Mouse (Mus musculus): ENCODE data around the gene Prss22. TPM values are rescaled to one million over a fixed set of nuclear protein-coding genes. Genes with fewer than 3 reads are reported as not detected.

Gene Prss22
- 1.4 and 1.8 TPM in 2 replicates for polyA plus RNA-seq (2012; rRNA removed)

- DNase-seq (ENCODE audit: extremely low spot score in 1 of 2, low spot score in 1 of 2), result no peak
These were observed at the start of gene Prss22 for GRCm38 (mm10) chr17:23997901-23998300. Prss22 (minus strand) TSS chr17:23998100.

GRCm38 (mm10) chr17:24046026-24046425 is 48.1 kb upstream of the Prss22 start:
- no peak for DNase-seq (ENCODE audit: extremely low spot score in 1 of 2, low spot score in 1 of 2)

- no peak for DNase-seq (ENCODE audit: extremely low spot score in 1 of 2, low spot score in 1 of 2)
These were observed 47.7 kb upstream of the Prss22 start for GRCm38 (mm10) chr17:24045608-24046007.

- DNase-seq (ENCODE audit: extremely low spot score in 1 of 2, low spot score in 1 of 2), result no peak
These were observed 46.6 kb upstream of the Prss22 start for GRCm38 (mm10) chr17:24044482-24044881.

- no peak for DNase-seq (ENCODE audit: extremely low spot score in 1 of 2, low spot score in 1 of 2)
These were observed 39.9 kb upstream of the Prss22 start, which contains the start of gene Prss27 for GRCm38 (mm10) chr17:24037844-24038243. Prss27 (plus strand) TSS chr17:24038144.

- DNase-seq (ENCODE audit: extremely low spot score in 1 of 2, low spot score in 1 of 2), result no peak
These were observed 39.5 kb upstream of the Prss22 start for GRCm38 (mm10) chr17:24037360-24037759.

- no peak for DNase-seq (ENCODE audit: extremely low spot score in 1 of 2, low spot score in 1 of 2)
These were observed 39.1 kb upstream of the Prss22 start for GRCm38 (mm10) chr17:24036954-24037353.

- DNase-seq (ENCODE audit: extremely low spot score in 1 of 2, low spot score in 1 of 2), result no peak
These were observed 37.2 kb upstream of the Prss22 start for GRCm38 (mm10) chr17:24035087-24035486.

- DNase-seq (ENCODE audit: extremely low spot score in 1 of 2, low spot score in 1 of 2), result no peak
These were observed 32.7 kb upstream of the Prss22 start for GRCm38 (mm10) chr17:24030551-24030950.

GRCm38 (mm10) chr17:24029477-24029876 is 31.6 kb upstream of the Prss22 start:
- DNase-seq (ENCODE audit: extremely low spot score in 1 of 2, low spot score in 1 of 2), result peak in 1 of 2 experiments; percentile 37

GRCm38 (mm10) chr17:24021375-24022199 is 23.7 kb upstream of the Prss22 start:
- no peak for DNase-seq (ENCODE audit: extremely low spot score in 1 of 2, low spot score in 1 of 2)

- DNase-seq (ENCODE audit: extremely low spot score in 1 of 2, low spot score in 1 of 2), result no peak
These were observed 22.8 kb upstream of the Prss22 start for GRCm38 (mm10) chr17:24020696-24021095.

GRCm38 (mm10) chr17:24015727-24016126 is 17.8 kb upstream of the Prss22 start:
- DNase-seq (ENCODE audit: extremely low spot score in 1 of 2, low spot score in 1 of 2), result peak in 1 of 2 experiments; percentile 37

GRCm38 (mm10) chr17:24014433-24014965 is 16.6 kb upstream of the Prss22 start:
- no peak for DNase-seq (ENCODE audit: extremely low spot score in 1 of 2, low spot score in 1 of 2)

GRCm38 (mm10) chr17:24012921-24013320 is 15.0 kb upstream of the Prss22 start:
- DNase-seq (ENCODE audit: extremely low spot score in 1 of 2, low spot score in 1 of 2), result no peak

- DNase-seq (ENCODE audit: extremely low spot score in 1 of 2, low spot score in 1 of 2), result no peak
These were observed 11.7 kb upstream of the Prss22 start for GRCm38 (mm10) chr17:24009617-24010016.

- no peak for DNase-seq (ENCODE audit: extremely low spot score in 1 of 2, low spot score in 1 of 2)
These were observed 10.2 kb upstream of the Prss22 start for GRCm38 (mm10) chr17:24008105-24008504.

- no peak for DNase-seq (ENCODE audit: extremely low spot score in 1 of 2, low spot score in 1 of 2)
These were observed 9.5 kb upstream of the Prss22 start for GRCm38 (mm10) chr17:24007391-24007790.

- no peak for DNase-seq (ENCODE audit: extremely low spot score in 1 of 2, low spot score in 1 of 2)
These were observed 9.0 kb upstream of the Prss22 start for GRCm38 (mm10) chr17:24006930-24007329.

GRCm38 (mm10) chr17:24005049-24005448 is 7.1 kb upstream of the Prss22 start:
- DNase-seq (ENCODE audit: extremely low spot score in 1 of 2, low spot score in 1 of 2), result no peak

- DNase-seq (ENCODE audit: extremely low spot score in 1 of 2, low spot score in 1 of 2), result no peak
These were observed 6.3 kb upstream of the Prss22 start for GRCm38 (mm10) chr17:24004071-24004665.

- DNase-seq (ENCODE audit: extremely low spot score in 1 of 2, low spot score in 1 of 2), result peak; percentile 88 to 93
These were observed 2.5 kb upstream of the Prss22 start for GRCm38 (mm10) chr17:24000404-24000803.

All from frontal cortex, adult 2 months (tissue).